Mouse (Mus musculus): ENCODE measurements around the gene Iqsec2.

DNA sequence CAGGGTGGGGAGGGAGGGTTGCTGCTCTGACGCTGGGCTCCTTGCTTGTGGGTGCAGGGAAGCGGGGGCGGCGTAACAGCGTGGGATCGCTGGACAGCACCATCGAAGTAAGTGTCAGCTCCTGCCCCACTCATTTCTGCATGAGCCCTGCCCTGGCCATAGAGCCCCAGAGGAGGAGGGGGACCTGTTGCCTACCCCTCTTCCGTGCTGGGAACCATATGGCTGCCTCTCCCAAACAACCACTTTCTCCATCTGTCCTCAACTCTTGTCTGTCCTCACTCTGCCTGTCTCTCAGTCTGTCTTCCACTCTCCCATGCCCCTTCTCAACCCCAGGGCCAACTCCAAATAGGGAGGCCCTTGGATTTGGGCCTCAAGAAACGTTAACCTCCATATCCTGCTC, 78.2 kb downstream of the Iqsec2 start:
- TF ChIP-seq POLR2A (IDR thresholded peaks at IDR 0.05; ENCODE audit: extremely low read depth, insufficient read depth, low read length) (no peak), CTCF (IDR thresholded peaks at IDR 0.05; ENCODE audit: extremely low read depth, insufficient read depth, low read length) (no peak)
